Mouse (Mus musculus) lung, postnatal 0 days (tissue): ENCODE results near the gene Acaca.

Experiments used
- CTCF ChIP-seq: IDR thresholded peaks from 2 replicates; pipeline ENCODE4 v1.5.1; 2016; ENCODE audit warnings: antibody characterized with exemption, mild to moderate bottlenecking
- EP300 ChIP-seq: IDR thresholded peaks from 2 replicates; pipeline ENCODE4 v1.6.1; 2016; ENCODE audit warnings: antibody characterized with exemption, mild to moderate bottlenecking, control low read depth

GRCm38 (mm10) chr11:84179954-84180598, 50.6 kb downstream of the Acaca start:
- peak; percentile 51 for TF ChIP-seq CTCF
- TF ChIP-seq EP300: no peak
